Mouse (Mus musculus) limb, embryonic 15.5 days (tissue): ENCODE measurements at regions not wholly inside any gene's neighbourhood (a gene's known extent, or its start where the extent isn't known, plus 50 kb on each side); places are given as distances from the start of the nearest gene placed in this dataset.

Source experiments
- ATAC-seq: fragments of 200-750 bp; cut with Nextera tagmentation; 2 replicates; pipeline ENCODE4 v1.8.0; 2017; ENCODE audit warnings: low read depth, moderate TSS enrichment; ENCODE audit not compliant: insufficient number of reproducible peaks, low FRiP score, low TSS enrichment
- H3K27ac ChIP-seq: fragments of 300-500 bp; sonication (generic); 2 replicates; pipeline ENCODE4 v1.5.1; 2015; ENCODE audit warnings: moderate library complexity, mild to moderate bottlenecking, inconsistent platforms
- H3K27me3 ChIP-seq: fragments of 300-500 bp; sonication (generic); 2 replicates; pipeline ENCODE4 v1.6.1; 2015; ENCODE audit warnings: inconsistent platforms
- H3K36me3 ChIP-seq: fragments of 300-500 bp; sonication (generic); 2 replicates; pipeline ENCODE4 v1.6.1; 2015; ENCODE audit warnings: inconsistent platforms
- H3K4me1 ChIP-seq: fragments of 300-500 bp; sonication (generic); 2 replicates; pipeline ENCODE4 v1.6.1; 2015; ENCODE audit warnings: inconsistent platforms
- H3K4me2 ChIP-seq: fragments of 300-500 bp; sonication (generic); 2 replicates; pipeline ENCODE4 v1.6.1; 2015; ENCODE audit warnings: mild to moderate bottlenecking, inconsistent platforms
- H3K4me3 ChIP-seq: fragments of 300-500 bp; sonication (generic); 2 replicates; pipeline ENCODE4 v1.5.1; 2015; ENCODE audit warnings: mild to moderate bottlenecking, inconsistent platforms
- H3K9ac ChIP-seq: fragments of 300-500 bp; sonication (generic); 2 replicates; pipeline ENCODE4 v1.6.1; 2015; ENCODE audit warnings: inconsistent platforms
- H3K9me3 ChIP-seq: fragments of 300-500 bp; sonication (generic); 2 replicates; pipeline ENCODE4 v1.6.1; 2016; ENCODE audit warnings: inconsistent platforms
- WGBS: fragments of 180-500 bp; shearing (Covaris S2); methylation state at CpG from one replicate; pipeline ENCODE4 v1.1.7; 2015; 5-methylcytosine and 5-hydroxymethylcytosine counted together

GRCm38 (mm10) chr3:147041201-147041600 lies 189.0 kb downstream of the Ttll7 start:
- Histone ChIP-seq H3K4me3 (no peak overlapping the region), H3K4me2 (no peak overlapping the region), H3K9ac (no peak overlapping the region), H3K36me3 (no peaks in the 10 kb centered on the region), H3K4me1 (no peaks in the 10 kb centered on the region), H3K9me3 (no peaks in the 10 kb centered on the region), H3K27ac (no peak overlapping the region), H3K27me3 (no peaks in the 10 kb centered on the region)
- WGBS, result 88% methylated on average over 4 of the region's 4 CpGs
- ATAC-seq, result no peak

GRCm38 (mm10) chr3:147042911-147043310 lies 190.7 kb downstream of the Ttll7 start:
- H3K4me1 ChIP-seq, result no peaks in the 10 kb centered on the region
- H3K9me3 ChIP-seq, result no peaks in the 10 kb centered on the region
- ATAC-seq, result no peak
- H3K4me2 ChIP-seq, result no peak overlapping the region
- no peak overlapping the region for H3K4me3 ChIP-seq
- WGBS, result 80% methylated on average over 3 of the region's 3 CpGs
- H3K27ac ChIP-seq, result no peak overlapping the region
- H3K27me3 ChIP-seq, result no peaks in the 10 kb centered on the region
- no peaks in the 10 kb centered on the region for H3K36me3 ChIP-seq
- H3K9ac ChIP-seq, result no peak overlapping the region

DNA sequence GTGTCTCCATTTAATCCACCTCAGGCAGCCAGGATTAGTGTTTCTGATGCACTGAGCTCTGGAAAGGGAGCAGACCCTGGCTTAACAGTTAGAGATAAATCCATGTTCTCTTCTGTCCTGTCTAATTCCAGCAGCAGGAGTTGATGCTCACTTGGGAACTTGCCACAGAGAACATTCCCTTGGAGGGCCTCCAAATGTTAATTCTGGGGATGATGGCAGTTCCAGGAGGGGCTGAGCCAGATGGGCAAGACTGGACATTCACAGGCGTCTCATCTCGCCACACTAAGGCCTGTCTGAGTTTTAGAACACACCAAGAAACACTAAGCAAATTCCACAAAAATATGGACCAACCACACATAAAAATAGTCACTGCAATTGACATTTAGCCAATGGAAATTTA lies 194.5 kb downstream of the Ttll7 start:
- H3K27ac ChIP-seq, result 0 out of 2 replicates have a peak overlapping the region, but pooled peaks have one; percentile 48
- H3K36me3 ChIP-seq, result no peaks in the 10 kb centered on the region
- H3K9ac ChIP-seq, result no peak overlapping the region
- no peak overlapping the region for H3K4me2 ChIP-seq
- H3K4me3 ChIP-seq, result no peak overlapping the region
- no peak for ATAC-seq
- 44% methylated on average over 2 of the region's 2 CpGs for WGBS
- H3K9me3 ChIP-seq, result no peaks in the 10 kb centered on the region
- H3K27me3 ChIP-seq, result no peaks in the 10 kb centered on the region
- no peaks in the 10 kb centered on the region for H3K4me1 ChIP-seq

- no peaks in the 10 kb centered on the region for H3K27me3 ChIP-seq
- H3K27ac ChIP-seq, result no peak overlapping the region
- peaks cover 5% of the 10 kb centered on the region; the same call in 1 of the 2 replicates for H3K4me1 ChIP-seq
- H3K9me3 ChIP-seq, result no peaks in the 10 kb centered on the region
- no peaks in the 10 kb centered on the region for H3K36me3 ChIP-seq
- 45% methylated on average over 8 of the region's 8 CpGs for WGBS
- ATAC-seq, result no peak
- no peak overlapping the region for H3K9ac ChIP-seq
- H3K4me2 ChIP-seq, result no peak overlapping the region
- H3K4me3 ChIP-seq, result no peak overlapping the region
Measured at GRCm38 (mm10) chr3:147054157-147054838, 202.1 kb downstream of the Ttll7 start.

- Histone ChIP-seq H3K27me3 (no peaks in the 10 kb centered on the region), H3K4me1 (peaks cover 5% of the 10 kb centered on the region; the same call in 1 of the 2 replicates), H3K4me3 (no peak overlapping the region), H3K36me3 (no peaks in the 10 kb centered on the region), H3K27ac (no peak overlapping the region), H3K4me2 (no peak overlapping the region), H3K9me3 (no peaks in the 10 kb centered on the region), H3K9ac (no peak overlapping the region)
- WGBS, result 46% methylated on average over 3 of the region's 3 CpGs
- no peak for ATAC-seq
Measured at GRCm38 (mm10) chr3:147057874-147058273, 205.7 kb downstream of the Ttll7 start.

DNA sequence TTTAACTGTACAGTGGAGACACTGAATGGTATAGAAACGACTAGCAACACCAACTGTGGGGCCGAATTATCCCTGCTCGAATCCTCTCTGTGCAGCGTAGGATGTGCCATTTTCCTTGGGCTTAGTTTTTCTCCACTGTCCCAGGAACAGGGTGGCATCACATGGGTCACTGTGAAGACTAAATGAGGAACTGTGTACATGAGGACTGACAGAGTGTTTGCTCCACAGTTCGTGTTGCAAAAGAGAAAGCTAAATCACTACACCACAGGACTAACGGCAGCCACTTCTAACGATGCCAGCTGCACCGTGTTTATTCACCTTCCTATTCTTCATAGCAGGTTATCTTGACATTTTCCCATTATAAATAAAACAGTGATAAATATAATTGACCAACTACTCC lies 208.5 kb downstream of the Ttll7 start:
- Histone ChIP-seq H3K27ac (no peak overlapping the region), H3K9ac (no peak overlapping the region), H3K36me3 (no peaks in the 10 kb centered on the region), H3K4me1 (peaks cover 16% of the 10 kb centered on the region), H3K4me3 (no peak overlapping the region), H3K27me3 (no peaks in the 10 kb centered on the region), H3K9me3 (no peaks in the 10 kb centered on the region), H3K4me2 (no peak overlapping the region)
- WGBS, result 86% methylated on average over 8 of the region's 8 CpGs
- ATAC-seq, result no peak

GRCm38 (mm10) chr3:147062451-147062850 lies 210.3 kb downstream of the Ttll7 start:
- no peak overlapping the region for H3K4me2 ChIP-seq
- 63% methylated on average over 7 of the region's 7 CpGs for WGBS
- H3K27ac ChIP-seq, result no peak overlapping the region
- no peaks in the 10 kb centered on the region for H3K36me3 ChIP-seq
- no peaks in the 10 kb centered on the region for H3K27me3 ChIP-seq
- H3K4me1 ChIP-seq, result peaks cover 16% of the 10 kb centered on the region
- no peak for ATAC-seq
- H3K4me3 ChIP-seq, result no peak overlapping the region
- H3K9ac ChIP-seq, result no peak overlapping the region
- no peaks in the 10 kb centered on the region for H3K9me3 ChIP-seq

GRCm38 (mm10) chr3:147063578-147064442 lies 211.6 kb downstream of the Ttll7 start:
- WGBS, result 40% methylated on average over 16 of the region's 16 CpGs
- Histone ChIP-seq H3K4me3 (no peak overlapping the region), H3K9ac (no peak overlapping the region), H3K4me2 (no peak overlapping the region), H3K9me3 (no peaks in the 10 kb centered on the region), H3K27ac (peak overlapping the region; percentile 82), H3K4me1 (peaks cover 16% of the 10 kb centered on the region), H3K36me3 (no peaks in the 10 kb centered on the region), H3K27me3 (no peaks in the 10 kb centered on the region)
- ATAC-seq, result peak; percentile 88

DNA sequence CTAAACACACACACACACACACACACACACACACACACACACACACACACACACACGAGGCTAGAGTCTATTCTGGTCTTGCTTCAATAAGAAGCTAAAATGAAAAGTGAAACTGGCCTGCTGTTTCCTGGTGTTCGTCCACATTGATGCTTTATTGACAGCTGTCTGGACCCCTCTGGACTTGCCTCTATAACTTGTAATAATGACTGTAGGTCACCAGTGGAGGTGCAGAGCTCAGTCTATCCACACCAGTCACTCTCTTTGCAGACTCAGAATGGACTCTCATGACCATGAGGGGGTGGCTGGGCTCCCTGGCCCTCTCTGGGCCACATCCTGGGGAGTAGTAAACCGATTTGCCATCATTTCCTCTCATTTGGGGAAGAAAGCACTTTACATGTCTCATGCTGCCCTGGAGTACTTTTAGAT lies 212.3 kb downstream of the Ttll7 start:
- H3K4me2 ChIP-seq, result no peak overlapping the region
- H3K9me3 ChIP-seq, result no peaks in the 10 kb centered on the region
- H3K36me3 ChIP-seq, result no peaks in the 10 kb centered on the region
- ATAC-seq, result no peak
- H3K27me3 ChIP-seq, result no peaks in the 10 kb centered on the region
- H3K4me1 ChIP-seq, result peaks cover 16% of the 10 kb centered on the region
- WGBS, result 51% methylated on average over 3 of the region's 3 CpGs
- H3K9ac ChIP-seq, result no peak overlapping the region
- peak overlapping the region; percentile 82; the same call in 1 of the 2 replicates for H3K27ac ChIP-seq
- H3K4me3 ChIP-seq, result no peak overlapping the region

GRCm38 (mm10) chr3:147070972-147071371 lies 218.8 kb downstream of the Ttll7 start:
- H3K27me3 ChIP-seq, result no peaks in the 10 kb centered on the region
- H3K36me3 ChIP-seq, result no peaks in the 10 kb centered on the region
- no peak overlapping the region for H3K27ac ChIP-seq
- no peak overlapping the region for H3K9ac ChIP-seq
- H3K9me3 ChIP-seq, result no peaks in the 10 kb centered on the region
- WGBS, result 91% methylated on average over 2 of the region's 2 CpGs
- no peak for ATAC-seq
- no peak overlapping the region for H3K4me2 ChIP-seq
- H3K4me3 ChIP-seq, result no peak overlapping the region
- no peaks in the 10 kb centered on the region for H3K4me1 ChIP-seq

- ATAC-seq, result no peak
- Histone ChIP-seq H3K4me2 (no peak overlapping the region), H3K9ac (no peak overlapping the region), H3K9me3 (no peaks in the 10 kb centered on the region), H3K4me1 (no peaks in the 10 kb centered on the region), H3K4me3 (no peak overlapping the region), H3K27me3 (no peaks in the 10 kb centered on the region), H3K36me3 (no peaks in the 10 kb centered on the region), H3K27ac (no peak overlapping the region)
- WGBS, result 92% methylated on average over 3 of the region's 3 CpGs
Measured at GRCm38 (mm10) chr3:147080197-147080596, 228.0 kb downstream of the Ttll7 start.

GRCm38 (mm10) chr3:147080768-147081448 lies 228.7 kb downstream of the Ttll7 start:
- no peaks in the 10 kb centered on the region for H3K27me3 ChIP-seq
- WGBS, result 81% methylated on average over 4 of the region's 4 CpGs

More at GRCm38 (mm10) chr3:147080768-147081448, 228.7 kb downstream of the Ttll7 start:
- Histone ChIP-seq H3K27ac (no peak overlapping the region), H3K36me3 (no peaks in the 10 kb centered on the region), H3K9ac (no peak overlapping the region), H3K4me1 (no peaks in the 10 kb centered on the region), H3K4me3 (no peak overlapping the region), H3K9me3 (no peaks in the 10 kb centered on the region), H3K4me2 (no peak overlapping the region)
- ATAC-seq, result no peak
